Mouse (Mus musculus) myocyte (in vitro differentiated cells): Measurements from ENCODE around the gene Gtf3c5. TPM values are rescaled to one million over a fixed set of nuclear protein-coding genes. Genes with fewer than 3 reads are reported as not detected.

Source experiments
- H3K27me3 ChIP-seq: one replicate; pipeline ENCODE4 v1.6.1; 2011; ENCODE audit not compliant: control insufficient read depth, insufficient read depth, insufficient read length
- H3K36me3 ChIP-seq: one replicate; pipeline ENCODE4 v1.6.1; 2011; ENCODE audit not compliant: control insufficient read depth, insufficient read depth
- H3K4me2 ChIP-seq: one replicate; pipeline ENCODE4 v1.6.1; 2011; ENCODE audit warnings: low read depth, control low read depth
- H3K4me3 ChIP-seq: one replicate; pipeline ENCODE4 v1.5.1; 2011; ENCODE audit warnings: mild to moderate bottlenecking, control low read depth, moderate library complexity
- H3K79me2 ChIP-seq: one replicate; pipeline ENCODE4 v1.6.1; 2011; ENCODE audit not compliant: control insufficient read depth, insufficient read depth
- H3ac ChIP-seq: one replicate; pipeline ENCODE4 v1.6.1; 2011; ENCODE audit not compliant: control insufficient read depth, insufficient read length
- CEBPB ChIP-seq: IDR thresholded peaks from 2 replicates; pipeline ENCODE4 v1.6.1; 2011; ENCODE audit warnings: mild to moderate bottlenecking, moderate library complexity; ENCODE audit not compliant: poor library complexity, insufficient read depth, severe bottlenecking
- E2F4 ChIP-seq: IDR thresholded peaks from one replicate; pipeline ENCODE4 v1.6.1; 2011; ENCODE audit warnings: mild to moderate bottlenecking, control low read depth, moderate library complexity; ENCODE audit not compliant: insufficient read depth
- MAX ChIP-seq: IDR thresholded peaks from one replicate; pipeline ENCODE4 v1.6.1; 2011; ENCODE audit warnings: low read depth, mild to moderate bottlenecking, control low read depth
- MYOD1 ChIP-seq, 3 experiments: IDR thresholded peaks; one replicate each; pipeline ENCODE4 v1.6.1; 2011; ENCODE audit warnings: control low read depth in 2 of 3, low read depth in 2 of 3, mild to moderate bottlenecking in 2 of 3, moderate library complexity in 1 of 3; ENCODE audit not compliant: insufficient read length in 2 of 3, control insufficient read depth in 1 of 3
- MYOG ChIP-seq, 3 experiments: IDR thresholded peaks; one replicate each; pipeline ENCODE4 v1.6.1; 2011; ENCODE audit warnings: control low read depth in 2 of 3, low read depth in 2 of 3, mild to moderate bottlenecking in 2 of 3; ENCODE audit not compliant: insufficient read length in 2 of 3, control insufficient read depth in 1 of 3, insufficient read depth in 1 of 3
- POLR2A ChIP-seq: IDR thresholded peaks from one replicate; pipeline ENCODE4 v1.6.1; 2011; ENCODE audit warnings: low read depth, mild to moderate bottlenecking, control low read depth, moderate library complexity; ENCODE audit not compliant: insufficient read length
- POLR2AphosphoS2 ChIP-seq: IDR thresholded peaks from one replicate; pipeline ENCODE4 v1.6.1; 2011; ENCODE audit warnings: low read depth, control low read depth; ENCODE audit not compliant: insufficient read length
- REST ChIP-seq: IDR thresholded peaks from one replicate; pipeline ENCODE4 v1.6.1; 2011; ENCODE audit warnings: mild to moderate bottlenecking, control low read depth, moderate library complexity; ENCODE audit not compliant: insufficient read depth, insufficient read length
- SRF ChIP-seq: IDR thresholded peaks from one replicate; pipeline ENCODE4 v1.6.1; 2011; ENCODE audit warnings: low read depth; ENCODE audit not compliant: control insufficient read depth, insufficient read length
- TCF12 ChIP-seq: IDR thresholded peaks from one replicate; pipeline ENCODE4 v1.6.1; 2011; ENCODE audit warnings: mild to moderate bottlenecking, control low read depth; ENCODE audit not compliant: poor library complexity, insufficient read depth, severe bottlenecking
- TCF3 ChIP-seq: IDR thresholded peaks from one replicate; pipeline ENCODE4 v1.6.1; 2011; ENCODE audit warnings: low read depth, control low read depth; ENCODE audit not compliant: insufficient read length
- USF1 ChIP-seq: IDR thresholded peaks from one replicate; pipeline ENCODE4 v1.6.1; 2011; ENCODE audit warnings: low read depth, mild to moderate bottlenecking, control low read depth, moderate library complexity
- polyA plus RNA-seq: library from polyadenylated mRNA; unstranded; fragments of >200 nt; fragmentation: generic; extraction: Trizol; gene quantifications from one replicate; pipeline ENCODE4 v1.2.1, GENCODE M21; 2012; ENCODE audit warnings: missing spikeins

Gtf3c5 gene
- polyA plus RNA-seq, 1 experiment: 24.4 TPM

DNA sequence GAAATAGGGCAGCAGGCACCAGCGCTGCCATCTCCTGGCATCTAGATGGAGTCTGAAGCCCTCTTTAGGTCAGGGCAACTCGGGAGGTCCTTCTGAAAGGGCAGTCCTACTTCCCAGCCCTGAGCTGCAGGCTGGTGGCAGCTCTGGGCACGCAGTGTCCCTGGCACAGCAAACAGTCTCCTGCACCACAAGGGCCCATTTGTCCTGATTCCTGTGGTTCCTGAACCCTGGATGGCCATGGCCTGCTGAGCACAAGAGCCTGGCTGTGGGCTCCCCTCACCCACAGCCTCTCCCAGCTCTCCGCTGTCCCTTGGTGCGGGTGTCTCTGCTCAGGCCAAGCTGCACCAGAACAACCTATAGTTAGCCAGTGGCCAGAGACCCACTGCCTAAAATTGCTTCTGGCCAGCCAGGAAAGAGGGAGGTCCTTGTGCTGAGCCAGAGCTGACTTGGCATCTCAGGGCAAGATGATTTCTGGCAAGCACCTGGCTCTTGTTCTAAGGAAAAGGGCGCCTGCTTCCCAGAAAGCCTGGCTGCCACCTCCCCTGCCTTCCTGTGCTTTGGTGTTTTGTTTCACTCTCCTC lies 61.9 kb downstream of the Gtf3c5 start:
- H3K36me3 ChIP-seq: no peaks in the 10 kb centered on the region
- H3K79me2 ChIP-seq: no peaks in the 10 kb centered on the region
- H3K4me3 ChIP-seq: no peak overlapping the region
- no peak overlapping the region for H3ac ChIP-seq
- H3K4me2 ChIP-seq: no peak overlapping the region
- TF ChIP-seq MYOD1 (IDR thresholded peaks at IDR 0.05; ENCODE audit: control insufficient read depth in 1 of 3, insufficient read length in 2 of 3, low read depth in 2 of 3): no peak
- peak in 2 of 3 experiments; percentile 35 to 80 for TF ChIP-seq MYOG (IDR thresholded peaks at IDR 0.05; ENCODE audit: control insufficient read depth in 1 of 3, insufficient read depth in 1 of 3, insufficient read length in 2 of 3, low read depth in 2 of 3)
- no peak for TF ChIP-seq REST
- TF ChIP-seq MAX: no peak
- TF ChIP-seq USF1: no peak
- no peaks in the 10 kb centered on the region for H3K27me3 ChIP-seq

DNA sequence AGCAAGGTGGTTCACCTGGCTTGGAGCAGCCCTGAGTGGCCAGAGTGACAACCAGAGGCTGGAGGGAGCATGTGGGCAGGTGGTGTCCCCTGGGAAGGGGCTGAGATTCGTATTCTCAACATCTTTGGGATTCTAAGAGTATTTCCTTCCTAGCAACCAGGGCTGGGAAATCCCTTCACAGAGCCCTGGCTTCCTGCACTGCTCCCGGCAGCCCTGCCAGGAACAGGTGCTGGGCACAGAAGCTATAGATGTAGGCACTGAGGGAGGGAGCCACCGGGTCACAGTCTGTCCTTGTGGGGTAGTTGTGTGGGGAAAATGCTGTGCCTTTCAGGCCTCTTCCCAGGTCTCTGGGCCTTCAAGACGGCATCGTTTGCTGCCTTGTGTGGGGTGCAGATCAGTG lies 63.0 kb downstream of the Gtf3c5 start:
- H3ac ChIP-seq: no peak overlapping the region
- H3K79me2 ChIP-seq: no peaks in the 10 kb centered on the region
- no peak overlapping the region for H3K4me3 ChIP-seq
- no peaks in the 10 kb centered on the region for H3K36me3 ChIP-seq
- H3K4me2 ChIP-seq: no peak overlapping the region
- TF ChIP-seq POLR2A (no peak), MYOG (IDR thresholded peaks at IDR 0.05; ENCODE audit: control insufficient read depth in 1 of 3, insufficient read depth in 1 of 3, insufficient read length in 2 of 3, low read depth in 2 of 3) (peak in 1 of 3 experiments; percentile 76), E2F4 (no peak), SRF (no peak), MYOD1 (IDR thresholded peaks at IDR 0.05; ENCODE audit: control insufficient read depth in 1 of 3, insufficient read length in 2 of 3, low read depth in 2 of 3) (peak in 2 of 3 experiments; percentile 49 to 62), TCF12 (no peak), TCF3 (no peak), USF1 (no peak), REST (no peak), POLR2AphosphoS2 (no peak)
- no peaks in the 10 kb centered on the region for H3K27me3 ChIP-seq

DNA sequence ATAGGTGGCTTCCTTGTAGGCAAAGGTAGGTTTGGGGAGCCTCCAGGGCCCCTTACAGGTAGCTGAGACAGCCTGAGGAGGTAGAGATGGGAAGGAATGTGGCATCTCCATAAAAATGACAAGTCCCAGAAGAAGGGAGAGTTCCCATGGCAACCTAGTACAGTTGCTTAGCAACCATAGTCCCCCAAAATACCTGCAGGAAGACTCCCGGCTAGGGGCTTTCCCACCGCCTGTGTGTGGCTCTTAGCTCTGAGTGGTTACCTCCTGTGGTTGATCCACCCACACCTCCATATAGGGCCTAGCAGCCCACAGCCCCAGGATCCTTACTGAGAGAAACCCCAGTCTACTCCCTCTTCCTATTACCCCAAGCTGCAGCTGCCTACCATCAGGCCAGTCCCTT lies 65.3 kb downstream of the Gtf3c5 start:
- no peak for TF ChIP-seq CEBPB
- TF ChIP-seq TCF3: no peak
- no peak for TF ChIP-seq SRF
- TF ChIP-seq REST: no peak
- no peak for TF ChIP-seq MYOD1 (IDR thresholded peaks at IDR 0.05; ENCODE audit: control insufficient read depth in 1 of 3, insufficient read length in 2 of 3, low read depth in 2 of 3)
- H3K4me3 ChIP-seq: no peak overlapping the region
- no peak overlapping the region for H3ac ChIP-seq
- H3K79me2 ChIP-seq: no peaks in the 10 kb centered on the region
- no peak overlapping the region for H3K4me2 ChIP-seq
- H3K36me3 ChIP-seq: no peaks in the 10 kb centered on the region
- H3K27me3 ChIP-seq: peaks cover under 1% of the 10 kb centered on the region

DNA sequence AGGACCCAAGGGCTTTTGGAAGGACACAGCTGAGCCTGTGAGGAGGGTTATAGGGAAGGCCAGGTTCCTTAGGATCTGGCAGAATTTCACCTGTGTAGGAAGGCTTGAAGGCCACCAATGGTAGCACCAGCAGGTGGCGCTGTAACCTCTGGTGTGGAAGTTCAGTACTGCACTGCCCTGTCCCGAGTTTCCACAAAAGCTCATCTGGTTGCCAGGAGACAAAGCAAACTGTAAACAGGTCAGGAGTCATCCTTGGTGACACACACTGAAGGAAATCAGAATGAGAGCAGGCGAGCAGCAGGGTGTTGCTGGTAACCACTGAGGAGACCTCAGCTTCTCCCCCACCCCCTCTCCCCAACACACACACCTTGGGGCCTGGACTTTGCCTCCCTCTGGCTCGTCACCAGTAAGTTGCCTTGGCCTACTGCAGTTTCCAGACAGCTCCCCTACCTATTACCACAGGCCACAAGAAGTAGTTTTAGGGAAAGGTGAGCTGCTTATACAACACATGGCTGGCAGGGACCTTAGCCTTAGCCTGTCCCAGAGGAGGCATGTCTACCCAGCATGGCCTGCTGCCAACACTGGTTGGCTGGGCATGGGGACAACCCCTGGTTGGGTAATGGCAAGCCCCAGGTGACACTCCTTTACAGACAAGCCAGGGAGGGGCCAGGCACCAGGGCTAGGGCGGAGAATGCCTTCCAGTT lies 66.2 kb downstream of the Gtf3c5 start:
- H3K4me2 ChIP-seq: no peak overlapping the region
- H3K36me3 ChIP-seq: no peaks in the 10 kb centered on the region
- no peaks in the 10 kb centered on the region for H3K79me2 ChIP-seq
- peaks cover 5% of the 10 kb centered on the region for H3K27me3 ChIP-seq
- no peak overlapping the region for H3K4me3 ChIP-seq
- H3ac ChIP-seq: no peak overlapping the region
- TF ChIP-seq POLR2A (no peak), E2F4 (no peak), MAX (no peak), MYOD1 (IDR thresholded peaks at IDR 0.05; ENCODE audit: control insufficient read depth in 1 of 3, insufficient read length in 2 of 3, low read depth in 2 of 3) (no peak), REST (no peak), SRF (no peak), POLR2AphosphoS2 (no peak), TCF12 (no peak), USF1 (no peak), MYOG (IDR thresholded peaks at IDR 0.05; ENCODE audit: control insufficient read depth in 1 of 3, insufficient read depth in 1 of 3, insufficient read length in 2 of 3, low read depth in 2 of 3) (no peak), CEBPB (no peak), TCF3 (no peak)

Other genes starting within 250 kb of the Gtf3c5 start
- not detected for gene Ppp1r26, start 137.0 kb downstream of the Gtf3c5 start, polyA plus RNA-seq
- 0.43 TPM for gene 1700007K13Rik, start 117.4 kb downstream of the Gtf3c5 start, polyA plus RNA-seq
- 32.4 TPM for gene Mrps2, start 115.7 kb downstream of the Gtf3c5 start, polyA plus RNA-seq
- not detected for gene Gbgt1, start 86.9 kb downstream of the Gtf3c5 start, polyA plus RNA-seq
- gene Gm10134, start 77.7 kb downstream of the Gtf3c5 start, polyA plus RNA-seq: not detected
- 24.2 TPM for gene Ralgds, start 70.6 kb downstream of the Gtf3c5 start, polyA plus RNA-seq
- not detected for gene Cel, start 20.3 kb downstream of the Gtf3c5 start, polyA plus RNA-seq
- gene Gfi1b, start 38.2 kb upstream of the Gtf3c5 start, polyA plus RNA-seq: not detected
- 7.6 TPM for gene Tsc1, start 57.5 kb upstream of the Gtf3c5 start, polyA plus RNA-seq
- 0.47 TPM for gene Spaca9, start 116.0 kb upstream of the Gtf3c5 start, polyA plus RNA-seq
- 0.59 TPM for gene Ak8, start 116.4 kb upstream of the Gtf3c5 start, polyA plus RNA-seq